Comparison of ENCODE assay signal across 7 mouse cellular contexts in genomic region chr4:133369553-133370297, GRCm38 (mm10). TPM values are rescaled to one million over a fixed set of nuclear protein-coding genes. Genes with fewer than 3 reads are reported as not detected.
DNase-seq lines count a peak whose midpoint lies in the region; ATAC-seq lines count a peak whose summit lies in the region.

Slc9a1 (plus strand) TSS chr4:133369706.

- no peaks in the 10 kb centered on the region for H3K9me3 ChIP-seq in embryonic facial prominence, embryonic 10.5 days
- no peaks in the 10 kb centered on the region for H3K9me3 ChIP-seq in limb, embryonic 10.5 days (replicated peaks)
- no peaks in the 10 kb centered on the region for H3K9me3 ChIP-seq in midbrain, embryonic 13.5 days

- H3K4me3 ChIP-seq in embryonic facial prominence, embryonic 10.5 days: peak within 1 kb of the TSS; percentile 94
- H3K4me3 ChIP-seq in limb, embryonic 10.5 days: peak within 1 kb of the TSS; percentile 80
- peak within 1 kb of the TSS; percentile 90 for H3K4me3 ChIP-seq in midbrain, embryonic 13.5 days (replicated peaks)

- peak within 1 kb of the TSS; percentile 83 for H3K4me2 ChIP-seq in midbrain, embryonic 13.5 days (replicated peaks)

- peaks cover 9% of the 10 kb centered on the region for H3K36me3 ChIP-seq in embryonic facial prominence, embryonic 10.5 days (replicated peaks)
- H3K36me3 ChIP-seq in limb, embryonic 10.5 days: peaks cover 1% of the 10 kb centered on the region
- no peaks in the 10 kb centered on the region for H3K36me3 ChIP-seq in midbrain, embryonic 13.5 days

- peak; percentile 97 for DNase-seq in adrenal gland, postnatal 10 days
- DNase-seq in embryonic facial prominence, embryonic 10.5 days (ENCODE audit: low spot score): peak; percentile 93
- peak; percentile 92 for DNase-seq in kidney, adult 11 months
- peak; percentile 94 for DNase-seq in limb, embryonic 10.5 days (ENCODE audit: low spot score)
- peak; percentile 90 for DNase-seq in spleen, adult 12 weeks (ENCODE audit: low spot score)

- H3K27me3 ChIP-seq in embryonic facial prominence, embryonic 10.5 days (replicated peaks; ENCODE audit: low read depth, poor library complexity, severe bottlenecking): no peaks in the 10 kb centered on the region
- H3K27me3 ChIP-seq in limb, embryonic 10.5 days (ENCODE audit: low read depth, poor library complexity, severe bottlenecking): no peaks in the 10 kb centered on the region
- H3K27me3 ChIP-seq in midbrain, embryonic 13.5 days: no peaks in the 10 kb centered on the region

- ATAC-seq in granulocyte monocyte progenitor cell, adult 5-6 weeks (replicated peaks; ENCODE audit: poor library complexity, severe bottlenecking): peak; percentile 96
- ATAC-seq in midbrain, embryonic 13.5 days: peak; percentile 96

- under 1% methylated on average over 40 of the region's 40 CpGs for WGBS in embryonic facial prominence, embryonic 10.5 days
- under 1% methylated on average over 40 of the region's 40 CpGs for WGBS in limb, embryonic 10.5 days
- WGBS in midbrain, embryonic 13.5 days: under 1% methylated on average over 40 of the region's 40 CpGs

- peaks cover 47% of the 10 kb centered on the region for H3K4me1 ChIP-seq in embryonic facial prominence, embryonic 10.5 days
- H3K4me1 ChIP-seq in limb, embryonic 10.5 days: peaks cover 44% of the 10 kb centered on the region
- H3K4me1 ChIP-seq in midbrain, embryonic 13.5 days (replicated peaks): peaks cover 46% of the 10 kb centered on the region

- H3K27ac ChIP-seq in embryonic facial prominence, embryonic 10.5 days (replicated peaks): peak within 1 kb of the TSS; percentile 94
- H3K27ac ChIP-seq in limb, embryonic 10.5 days: peak within 1 kb of the TSS; percentile 91
- H3K27ac ChIP-seq in midbrain, embryonic 13.5 days: peak within 1 kb of the TSS; percentile 83

- H3K9ac ChIP-seq in midbrain, embryonic 13.5 days (replicated peaks): peak within 1 kb of the TSS; percentile 95

RNA-seq across cellular contexts. Expression of gene Slc9a1, which starts in this region (rescaled TPM):
- total RNA-seq in adrenal gland, postnatal 10 days (2021): 10 to 100 TPM; 31.9 to 42.5 TPM
- polyA plus RNA-seq in embryonic facial prominence, embryonic 10.5 days (2016; fragmentation: Nextera tagmentation; extraction: Ambion mirVana): 8.6 and 9.0 TPM in 2 replicates
- total RNA-seq in granulocyte monocyte progenitor cell, adult 5-6 weeks (2014; fragmentation: Nextera tagmentation): 17.4 and 22.1 TPM in 2 replicates
- 9.9 and 14.6 TPM in 2 replicates for total RNA-seq in granulocyte monocyte progenitor cell, adult 5-6 weeks (2017)
- 8.7 and 9.0 TPM in 2 replicates for polyA plus RNA-seq in limb, embryonic 10.5 days (2016; fragmentation: Nextera tagmentation; extraction: Ambion mirVana)
- 6.8 and 7.9 TPM in 2 replicates for polyA plus RNA-seq in midbrain, embryonic 13.5 days (2015; fragmentation: Nextera tagmentation; extraction: Ambion mirVana)

Comparison
In these comparisons a context has a peak if more than half of its experiments do, and no peak if none do; other contexts are left out.
1. Peak in every context shown above with its lines: DNase-seq, ATAC-seq, H3K4me3 ChIP-seq and H3K27ac ChIP-seq.